Mouse (Mus musculus): Measurements from ENCODE around the gene Kmt5a.

DNA sequence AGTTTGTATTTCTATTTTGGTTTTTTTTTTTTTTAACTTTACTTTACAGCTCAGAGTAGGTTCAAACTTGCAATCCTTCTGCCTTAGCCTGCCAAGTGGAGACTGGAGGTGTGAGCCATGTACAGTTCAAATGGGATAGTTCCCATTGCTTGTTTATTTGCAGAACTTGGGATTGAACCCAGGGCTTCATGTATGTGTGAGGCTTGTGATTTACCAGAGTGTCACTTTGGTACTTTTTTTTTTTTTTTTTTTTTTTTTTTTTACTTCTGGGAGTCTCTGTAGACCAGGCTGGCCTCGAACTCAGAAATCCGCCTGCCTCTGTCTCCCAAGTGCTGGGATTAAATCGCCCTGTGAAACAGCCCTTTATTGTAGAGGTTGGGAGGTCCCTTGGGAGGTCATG, 4.5 kb downstream of the Kmt5a start:
- TF ChIP-seq GATA1 (IDR thresholded peaks at IDR 0.05; ENCODE audit: low read length) (no peak), TAL1 (IDR thresholded peaks at IDR 0.05; ENCODE audit: low read length) (no peak)
